Mouse (Mus musculus) MEL (cell line): ENCODE results near the gene Rpp14.

Source experiments
- CTCF ChIP-seq, 3 experiments: IDR thresholded peaks in 2 of 3; conservative IDR thresholded peaks in 1 of 3; 2 replicates each; pipeline ENCODE4 v1.5.1; 2011 to 2012; ENCODE audit warnings: low read length in 3 of 3, low read depth in 2 of 3, mild to moderate bottlenecking in 2 of 3, improper control_type of control experiment in 1 of 3, inconsistent platforms in 1 of 3, mixed read lengths in 1 of 3, moderate library complexity in 1 of 3; ENCODE audit not compliant: control insufficient read depth in 1 of 3, insufficient read depth in 1 of 3, poor library complexity in 1 of 3, severe bottlenecking in 1 of 3
- E2F4 ChIP-seq: IDR thresholded peaks from 2 replicates; pipeline ENCODE4 v1.6.1; 2011; ENCODE audit warnings: low read depth, low read length, improper control_type of control experiment, borderline replicate concordance
- EP300 ChIP-seq, 2 experiments: IDR thresholded peaks; 2 replicates each; pipeline ENCODE4 v1.6.1; 2011; ENCODE audit warnings: improper control_type of control experiment in 2 of 2, low read length in 2 of 2, low read depth in 1 of 2, mild to moderate bottlenecking in 1 of 2
- HCFC1 ChIP-seq: IDR thresholded peaks from 2 replicates; pipeline ENCODE4 v1.6.1; 2012; ENCODE audit warnings: low read depth, mild to moderate bottlenecking, inconsistent platforms, low read length, improper control_type of control experiment, moderate library complexity
- MAX ChIP-seq: IDR thresholded peaks from 2 replicates; pipeline ENCODE4 v1.6.1; 2011; ENCODE audit warnings: low read length, improper control_type of control experiment
- NRF1 ChIP-seq: IDR thresholded peaks from 2 replicates; pipeline ENCODE4 v1.6.1; 2014; ENCODE audit warnings: low read depth, mild to moderate bottlenecking, inconsistent platforms, low read length, improper control_type of control experiment, moderate library complexity; ENCODE audit not compliant: poor library complexity, insufficient read depth, severe bottlenecking
- POLR2A ChIP-seq, 2 experiments: IDR thresholded peaks; 2 replicates each; pipeline ENCODE4 v1.6.1; 2011 to 2012; ENCODE audit warnings: low read length in 2 of 2, mild to moderate bottlenecking in 2 of 2, control low read depth in 1 of 2, improper control_type of control experiment in 1 of 2, low read depth in 1 of 2, moderate library complexity in 1 of 2; ENCODE audit not compliant: control insufficient read depth in 1 of 2, insufficient read depth in 1 of 2, poor library complexity in 1 of 2
- TAL1 ChIP-seq: IDR thresholded peaks from 2 replicates; pipeline ENCODE4 v1.6.1; 2012; ENCODE audit warnings: mild to moderate bottlenecking, inconsistent platforms, low read length, moderate library complexity, mixed read lengths
- UBTF ChIP-seq: IDR thresholded peaks from 2 replicates; pipeline ENCODE4 v1.6.1; 2012; ENCODE audit warnings: low read depth, mild to moderate bottlenecking, inconsistent platforms, low read length, improper control_type of control experiment, moderate library complexity, borderline replicate concordance; ENCODE audit not compliant: insufficient read depth

GRCm38 (mm10) chr14:8108976-8109375, 28.8 kb downstream of the Rpp14 start:
- TF ChIP-seq E2F4 = no peak
- no peak for TF ChIP-seq MAX
- TF ChIP-seq EP300 (IDR thresholded peaks at IDR 0.05; ENCODE audit: low read depth in 1 of 2, low read length in 2 of 2) = no peak
- no peak for TF ChIP-seq HCFC1
- no peak for TF ChIP-seq CTCF (IDR thresholded peaks at IDR 0.05 in 2 of 3, conservative IDR thresholded peaks at IDR 0.05 in 1 of 3; ENCODE audit: control insufficient read depth in 1 of 3, insufficient read depth in 1 of 3, low read depth in 2 of 3, low read length in 3 of 3, poor library complexity in 1 of 3, severe bottlenecking in 1 of 3)
- no peak for TF ChIP-seq POLR2A (IDR thresholded peaks at IDR 0.05; ENCODE audit: control insufficient read depth in 1 of 2, insufficient read depth in 1 of 2, low read depth in 1 of 2, low read length in 2 of 2, poor library complexity in 1 of 2)
- no peak for TF ChIP-seq UBTF
- no peak for TF ChIP-seq TAL1
- TF ChIP-seq NRF1 = no peak
